Mouse (Mus musculus) forebrain, embryonic 14.5 days (tissue): ENCODE measurements around the gene Sass6. TPM values are rescaled to one million over a fixed set of nuclear protein-coding genes. Genes with fewer than 3 reads are reported as not detected.
"Not testable (repeated sequence)": the region's sequence is repeated elsewhere in the genome, so short reads cannot be mapped to it uniquely, and the experiment has no call there.

Experiments used
- ATAC-seq: fragments of 200-750 bp; cut with Nextera tagmentation; 2 replicates; pipeline ENCODE4 v1.8.0; 2017; ENCODE audit warnings: mild to moderate bottlenecking, moderate library complexity
- DNase-seq: peaks from one replicate; pipeline ENCODE4 v3.0.0-alpha.2; 2015; ENCODE audit warnings: low spot score
- H3K27ac ChIP-seq: fragments of 300-500 bp; sonication (generic); 2 replicates; pipeline ENCODE4 v1.5.1; 2014; ENCODE audit warnings: low read depth, mild to moderate bottlenecking, control low read depth, low read length, moderate library complexity
- H3K27me3 ChIP-seq: fragments of 300-500 bp; sonication (generic); replicated peaks from 2 replicates; pipeline ENCODE4 v1.6.1; 2014; ENCODE audit warnings: low read length, control low read depth, mixed read lengths; ENCODE audit not compliant: control insufficient read depth, insufficient read depth
- H3K36me3 ChIP-seq: fragments of 300-500 bp; sonication (generic); 2 replicates; pipeline ENCODE4 v1.6.1; 2014; ENCODE audit warnings: low read length, control low read depth; ENCODE audit not compliant: control insufficient read depth, insufficient read depth
- H3K4me1 ChIP-seq: fragments of 300-500 bp; sonication (generic); 2 replicates; pipeline ENCODE4 v1.6.1; 2014; ENCODE audit warnings: antibody characterized with exemption, low read length, control low read depth; ENCODE audit not compliant: control insufficient read depth, insufficient read depth
- H3K4me2 ChIP-seq: fragments of 300-500 bp; sonication (generic); 2 replicates; pipeline ENCODE4 v1.6.1; 2014; ENCODE audit warnings: mild to moderate bottlenecking, control low read depth, low read length
- H3K4me3 ChIP-seq: fragments of 300-500 bp; sonication (generic); 2 replicates; pipeline ENCODE4 v1.5.1; 2014; ENCODE audit warnings: low read depth, low read length, control low read depth
- H3K9ac ChIP-seq: fragments of 300-500 bp; sonication (generic); 2 replicates; pipeline ENCODE4 v1.6.1; 2014; ENCODE audit warnings: mild to moderate bottlenecking, low read length, control low read depth, moderate library complexity
- H3K9me3 ChIP-seq: fragments of 300-500 bp; sonication (generic); replicated peaks from 2 replicates; pipeline ENCODE4 v1.6.1; 2016; ENCODE audit warnings: low read length, control low read depth, mixed read lengths; ENCODE audit not compliant: control insufficient read depth
- WGBS: fragments of 180-500 bp; shearing (Covaris S2); extraction: QIAGEN DNeasy Blood & Tissue Kit; methylation state at CpG from one replicate; pipeline ENCODE4 v1.1.7; 2014; 5-methylcytosine and 5-hydroxymethylcytosine counted together
- polyA plus RNA-seq: library from polyadenylated mRNA; unstranded; fragments of >200 nt; fragmentation: Nextera tagmentation; extraction: Ambion mirVana; gene quantifications from 2 replicates; pipeline ENCODE4 v1.2.1, GENCODE M21; 2014

Sass6 gene
- polyA plus RNA-seq, 1 experiment from 2014 or later: 15.0 TPM

DNA sequence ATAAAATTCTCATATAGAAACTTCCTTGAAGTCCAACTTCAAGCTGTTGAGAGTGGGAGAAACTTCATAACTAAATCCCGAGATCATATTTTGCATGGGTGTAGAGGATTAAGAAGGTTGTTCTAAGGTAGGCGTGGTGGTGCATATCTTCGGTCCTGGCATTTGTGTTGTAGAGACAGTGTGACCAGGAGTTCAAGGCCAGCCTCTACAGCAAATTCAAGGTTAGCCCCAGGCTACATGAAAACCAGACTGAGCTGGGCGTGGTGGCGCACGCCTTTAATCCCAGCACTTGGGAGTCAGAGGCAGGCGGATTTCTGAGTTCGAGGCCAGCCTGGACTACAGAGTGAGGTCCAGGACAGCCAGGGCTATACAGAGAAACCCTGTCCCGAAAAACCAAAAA lies 69.5 kb downstream of the Sass6 start:
- H3K4me2 ChIP-seq, H3K27me3 ChIP-seq, H3K9me3 ChIP-seq, ATAC-seq, H3K9ac ChIP-seq, DNase-seq, H3K36me3 ChIP-seq, H3K4me3 ChIP-seq, H3K27ac ChIP-seq: not testable (repeated sequence)
- 92% methylated on average over 9 of the region's 9 CpGs for WGBS
- H3K4me1 ChIP-seq: peaks cover 10% of the 10 kb centered on the region

Other genes starting within 250 kb of the Sass6 start
- 7.4 and 7.7 TPM in 2 replicates for gene Cdc14a, start 170.9 kb upstream of the Sass6 start, polyA plus RNA-seq
- 116 and 123 TPM in 2 replicates for gene Rtca, start 86.8 kb upstream of the Sass6 start, polyA plus RNA-seq
- gene Dbt, start 81.9 kb upstream of the Sass6 start, polyA plus RNA-seq: 6.2 and 8.4 TPM in 2 replicates
- gene Lrrc39, start 32.0 kb upstream of the Sass6 start, polyA plus RNA-seq: 0.17 and 0.28 TPM in 2 replicates
- gene Trmt13, start 19.6 kb downstream of the Sass6 start, polyA plus RNA-seq: 14.1 and 19.6 TPM in 2 replicates
- gene Mfsd14a, start 67.7 kb downstream of the Sass6 start, polyA plus RNA-seq: 80.8 and 88.0 TPM in 2 replicates
- not detected in 2 replicates for gene Gm43191, start 86.3 kb downstream of the Sass6 start, polyA plus RNA-seq
- gene Slc35a3, start 117.8 kb downstream of the Sass6 start, polyA plus RNA-seq: 4.6 and 5.6 TPM in 2 replicates
- 10.7 and 11.8 TPM in 2 replicates for gene Agl, start 213.2 kb downstream of the Sass6 start, polyA plus RNA-seq